Mouse (Mus musculus) heart, embryonic 11.5 days (tissue): ENCODE data around the gene B3gnt6. TPM values are rescaled to one million over a fixed set of nuclear protein-coding genes. Genes with fewer than 3 reads are reported as not detected.

Source experiments
- ATAC-seq: fragments of 200-750 bp; cut with Nextera tagmentation; replicated peaks from 2 replicates; pipeline ENCODE4 v1.8.0; 2017; ENCODE audit warnings: moderate library complexity; ENCODE audit not compliant: insufficient number of reproducible peaks, low FRiP score, low TSS enrichment
- H3K27ac ChIP-seq: fragments of 300-500 bp; sonication (generic); 2 replicates; pipeline ENCODE4 v1.5.1; 2014; ENCODE audit warnings: mild to moderate bottlenecking, low read depth, low read length
- H3K27me3 ChIP-seq: fragments of 300-500 bp; sonication (generic); 2 replicates; pipeline ENCODE4 v1.6.1; 2014; ENCODE audit warnings: mild to moderate bottlenecking, low read length, mixed read lengths; ENCODE audit not compliant: control insufficient read depth, insufficient read depth
- H3K36me3 ChIP-seq: fragments of 300-500 bp; sonication (generic); 2 replicates; pipeline ENCODE4 v1.6.1; 2014; ENCODE audit warnings: mild to moderate bottlenecking, low read length, moderate library complexity, mixed read lengths; ENCODE audit not compliant: control insufficient read depth, insufficient read depth
- H3K4me1 ChIP-seq: fragments of 300-500 bp; sonication (generic); 2 replicates; pipeline ENCODE4 v1.6.1; 2014; ENCODE audit warnings: low read length; ENCODE audit not compliant: control insufficient read depth, insufficient read depth
- H3K4me2 ChIP-seq: fragments of 300-500 bp; sonication (generic); 2 replicates; pipeline ENCODE4 v1.6.1; 2014; ENCODE audit warnings: mild to moderate bottlenecking, moderate library complexity
- H3K4me3 ChIP-seq: fragments of 300-500 bp; sonication (generic); 2 replicates; pipeline ENCODE4 v1.5.1; 2014; ENCODE audit warnings: low read depth, low read length
- H3K9ac ChIP-seq: fragments of 300-500 bp; sonication (generic); 2 replicates; pipeline ENCODE4 v1.6.1; 2014; ENCODE audit warnings: mild to moderate bottlenecking, low read depth, low read length, moderate library complexity
- H3K9me3 ChIP-seq: fragments of 300-500 bp; sonication (generic); replicated peaks from 2 replicates; pipeline ENCODE4 v1.6.1; 2016; ENCODE audit warnings: low read length; ENCODE audit not compliant: control insufficient read depth
- WGBS: fragments of 180-500 bp; shearing (Covaris S2); extraction: QIAGEN DNeasy Blood & Tissue Kit; methylation state at CpG from one replicate; pipeline ENCODE4 v1.1.7; 2014; ENCODE audit not compliant: insufficient replicate concordance; 5-methylcytosine and 5-hydroxymethylcytosine counted together
- polyA plus RNA-seq: library from polyadenylated mRNA; unstranded; fragments of >200 nt; fragmentation: Nextera tagmentation; extraction: Ambion mirVana; gene quantifications from 2 replicates; pipeline ENCODE4 v1.2.1, GENCODE M21; 2014

Gene B3gnt6
- polyA plus RNA-seq, 1 experiment from 2014 or later: not detected

GRCm38 (mm10) chr7:98174883-98175755 is 24.2 kb downstream of the B3gnt6 start:
- H3K4me1 ChIP-seq: peaks cover 25% of the 10 kb centered on the region
- peak overlapping the region; percentile 11; the same call in 1 of the 2 replicates for H3K9ac ChIP-seq
- H3K4me3 ChIP-seq: no peak overlapping the region; the same call in 1 of the 2 replicates
- H3K36me3 ChIP-seq: no peaks in the 10 kb centered on the region
- H3K27me3 ChIP-seq: no peaks in the 10 kb centered on the region
- H3K9me3 ChIP-seq: no peaks in the 10 kb centered on the region
- peak overlapping the region; percentile 80 for H3K27ac ChIP-seq
- whole genome bisulfite sequencing: 51% methylated on average over 4 of the region's 4 CpGs
- H3K4me2 ChIP-seq: peak overlapping the region; percentile 73
- ATAC-seq: peak; percentile 62

GRCm38 (mm10) chr7:98173408-98173807 is 25.9 kb downstream of the B3gnt6 start:
- no peak for ATAC-seq
- peaks cover 23% of the 10 kb centered on the region for H3K4me1 ChIP-seq
- peak overlapping the region; percentile 2; the same call in 1 of the 2 replicates for H3K4me2 ChIP-seq
- no peaks in the 10 kb centered on the region for H3K9me3 ChIP-seq
- H3K4me3 ChIP-seq: no peak overlapping the region
- H3K36me3 ChIP-seq: no peaks in the 10 kb centered on the region
- 19% methylated on average over 4 of the region's 4 CpGs for WGBS
- peak overlapping the region; percentile 28; the same call in 1 of the 2 replicates for H3K9ac ChIP-seq
- H3K27ac ChIP-seq: no peak overlapping the region
- H3K27me3 ChIP-seq: no peaks in the 10 kb centered on the region

GRCm38 (mm10) chr7:98172661-98173060 is 26.6 kb downstream of the B3gnt6 start:
- Histone ChIP-seq H3K36me3 (no peaks in the 10 kb centered on the region), H3K27me3 (no peaks in the 10 kb centered on the region), H3K9me3 (no peaks in the 10 kb centered on the region), H3K4me1 (peaks cover 23% of the 10 kb centered on the region), H3K9ac (no peak overlapping the region), H3K27ac (no peak overlapping the region), H3K4me3 (no peak overlapping the region), H3K4me2 (no peak overlapping the region)
- WGBS: 86% methylated on average over 8 of the region's 8 CpGs
- ATAC-seq: no peak

- Histone ChIP-seq H3K4me3 (no peak overlapping the region), H3K27me3 (no peaks in the 10 kb centered on the region), H3K36me3 (no peaks in the 10 kb centered on the region), H3K4me1 (peaks cover 20% of the 10 kb centered on the region), H3K4me2 (peak overlapping the region; percentile 34; the same call in 1 of the 2 replicates), H3K9me3 (no peaks in the 10 kb centered on the region), H3K9ac (no peak overlapping the region), H3K27ac (peak overlapping the region; percentile 72)
- peak; percentile 83 for ATAC-seq
- WGBS: 48% methylated on average over 6 of the region's 6 CpGs
Observed at GRCm38 (mm10) chr7:98171141-98172073, 27.9 kb downstream of the B3gnt6 start.

DNA sequence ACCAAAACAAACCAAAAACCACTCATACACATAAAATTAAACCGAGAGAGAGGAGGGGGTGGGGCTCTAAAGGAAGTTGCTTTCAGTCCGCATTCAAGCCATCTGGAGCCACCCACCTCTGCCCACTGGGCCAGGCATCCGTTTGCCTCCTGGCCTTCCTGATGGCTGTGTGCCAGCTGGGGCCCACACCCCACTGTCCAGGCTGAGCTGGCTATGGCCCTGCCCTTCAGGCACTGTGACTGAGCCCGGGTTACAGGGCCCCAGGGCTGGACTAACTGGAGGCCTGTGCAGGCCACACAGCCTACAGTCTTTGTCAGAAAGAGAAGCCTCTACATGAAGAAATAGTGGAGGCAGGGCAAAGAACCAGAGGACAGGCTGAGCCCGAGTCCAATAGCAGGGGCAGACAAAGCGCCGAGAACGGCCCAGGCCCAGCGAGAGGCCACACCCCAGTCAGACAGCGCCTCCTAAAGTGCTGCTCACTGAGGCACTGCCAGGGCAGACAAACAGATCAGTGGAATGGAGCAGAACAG is 34.2 kb downstream of the B3gnt6 start:
- Histone ChIP-seq H3K4me3 (no peak overlapping the region), H3K27me3 (no peaks in the 10 kb centered on the region), H3K27ac (peak overlapping the region; percentile 51), H3K4me2 (no peak overlapping the region), H3K36me3 (no peaks in the 10 kb centered on the region), H3K4me1 (peaks cover 36% of the 10 kb centered on the region), H3K9ac (peak overlapping the region; percentile 57), H3K9me3 (no peaks in the 10 kb centered on the region)
- peak; percentile 62 for ATAC-seq
- WGBS: 66% methylated on average over 10 of the region's 10 CpGs

- H3K36me3 ChIP-seq: no peaks in the 10 kb centered on the region
- no peaks in the 10 kb centered on the region for H3K27me3 ChIP-seq
- no peaks in the 10 kb centered on the region for H3K9me3 ChIP-seq
- H3K27ac ChIP-seq: peak overlapping the region; percentile 51; the same call in 1 of the 2 replicates
- H3K4me2 ChIP-seq: no peak overlapping the region
- H3K4me3 ChIP-seq: no peak overlapping the region
- H3K4me1 ChIP-seq: peaks cover 40% of the 10 kb centered on the region
- ATAC-seq: no peak
- no peak overlapping the region for H3K9ac ChIP-seq
- WGBS: 81% methylated on average over 9 of the region's 9 CpGs
Observed at GRCm38 (mm10) chr7:98164382-98164998, 34.8 kb downstream of the B3gnt6 start.

- no peaks in the 10 kb centered on the region for H3K36me3 ChIP-seq
- no peak overlapping the region for H3K27ac ChIP-seq
- peaks cover 48% of the 10 kb centered on the region for H3K4me1 ChIP-seq
- H3K4me2 ChIP-seq: no peak overlapping the region
- no peaks in the 10 kb centered on the region for H3K9me3 ChIP-seq
- no peak overlapping the region for H3K9ac ChIP-seq
- H3K4me3 ChIP-seq: no peak overlapping the region
- no peak for ATAC-seq
- 48% methylated on average over 3 of the region's 3 CpGs for whole genome bisulfite sequencing
- no peaks in the 10 kb centered on the region for H3K27me3 ChIP-seq
Observed at GRCm38 (mm10) chr7:98163700-98164099, 35.6 kb downstream of the B3gnt6 start.

DNA sequence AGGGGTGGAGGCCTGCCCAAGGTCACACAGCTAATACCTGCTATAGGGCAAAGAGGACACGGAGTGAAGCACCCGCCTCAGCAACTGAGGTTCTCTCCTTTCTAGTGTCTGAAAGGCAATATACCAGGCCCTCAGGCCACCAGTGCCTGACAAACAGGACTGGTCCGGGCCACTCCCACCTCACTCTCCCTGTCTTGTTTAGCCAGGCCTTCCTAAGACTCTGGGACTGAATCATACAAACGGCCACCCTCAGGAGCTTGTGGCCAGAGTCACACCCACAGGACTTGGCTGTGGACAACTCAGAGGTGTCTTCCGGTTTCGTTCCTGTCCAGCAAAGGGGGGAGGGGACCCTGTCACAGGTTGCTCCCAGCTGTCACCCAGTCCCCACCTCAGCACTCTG is 37.0 kb downstream of the B3gnt6 start:
- no peak for ATAC-seq
- Histone ChIP-seq H3K4me2 (no peak overlapping the region), H3K9ac (peak overlapping the region; percentile 29; the same call in 1 of the 2 replicates), H3K27ac (no peak overlapping the region; the same call in 1 of the 2 replicates), H3K4me3 (no peak overlapping the region), H3K36me3 (no peaks in the 10 kb centered on the region), H3K27me3 (no peaks in the 10 kb centered on the region), H3K9me3 (no peaks in the 10 kb centered on the region), H3K4me1 (peaks cover 56% of the 10 kb centered on the region)
- WGBS: 61% methylated on average over 6 of the region's 6 CpGs
